Mouse (Mus musculus) spleen, adult 2 months (tissue): ENCODE measurements at regions not wholly inside any gene's neighbourhood (a gene's known extent, or its start where the extent isn't known, plus 50 kb on each side); places are given as distances from the start of the nearest gene placed in this dataset.

Experiments used
- CTCF ChIP-seq: fragments of 200-500 bp; IDR thresholded peaks from 2 replicates; pipeline ENCODE4 v1.5.1; 2011; ENCODE audit warnings: mild to moderate bottlenecking, inconsistent platforms; ENCODE audit not compliant: insufficient read depth, insufficient read length, insufficient replicate concordance; ENCODE audit errors: extremely low read depth
- POLR2A ChIP-seq: fragments of 200-500 bp; IDR thresholded peaks from 2 replicates; pipeline ENCODE4 v1.6.1; 2011; ENCODE audit warnings: low read depth, low read length, inconsistent platforms

DNA sequence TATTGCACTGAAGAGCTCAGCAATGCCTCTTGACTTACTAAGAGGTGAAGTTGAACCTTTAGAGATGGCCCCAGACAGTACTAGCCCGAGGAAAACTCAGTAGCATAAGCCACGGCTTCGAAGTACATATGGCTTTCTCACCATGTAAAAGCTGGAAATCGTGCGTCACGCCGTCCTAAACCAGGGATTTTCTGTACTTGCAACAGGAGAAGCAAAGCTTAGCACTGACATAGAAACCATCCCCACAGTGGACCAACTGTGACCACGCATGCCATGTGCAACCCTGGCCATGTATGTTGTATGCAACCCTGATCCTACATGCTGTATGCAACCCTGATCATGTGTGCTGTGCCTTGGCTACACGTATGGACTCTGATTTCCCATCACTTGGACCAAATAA lies 265.0 kb upstream of the Zfp637 start:
- TF ChIP-seq CTCF (no peak), POLR2A (no peak)
